Mouse (Mus musculus) kidney, embryonic 14.5 days (tissue): ENCODE measurements at regions not wholly inside any gene's neighbourhood (a gene's known extent, or its start where the extent isn't known, plus 50 kb on each side); places are given as distances from the start of the nearest gene placed in this dataset.
A peak's percentile ranks its signal among the peaks of the same experiment; 100 is the strongest.

Experiments used
- ATAC-seq: fragments of 200-750 bp; cut with Nextera tagmentation; 2 replicates; pipeline ENCODE4 v1.8.0; 2017; ENCODE audit warnings: moderate number of reproducible peaks, mild to moderate bottlenecking, moderate TSS enrichment, moderate library complexity; ENCODE audit not compliant: low FRiP score, low TSS enrichment
- H3K27ac ChIP-seq: fragments of 300-500 bp; sonication (generic); 2 replicates; pipeline ENCODE4 v1.5.1; 2014; ENCODE audit warnings: low read depth, mild to moderate bottlenecking, low read length, moderate library complexity, mixed read lengths
- H3K27me3 ChIP-seq: fragments of 300-500 bp; sonication (generic); 2 replicates; pipeline ENCODE4 v1.6.1; 2014; ENCODE audit warnings: mild to moderate bottlenecking, low read length; ENCODE audit not compliant: control insufficient read depth, insufficient read depth
- H3K36me3 ChIP-seq: fragments of 300-500 bp; sonication (generic); 2 replicates; pipeline ENCODE4 v1.6.1; 2014; ENCODE audit warnings: low read length, mixed read lengths; ENCODE audit not compliant: control insufficient read depth, insufficient read depth
- H3K4me1 ChIP-seq: fragments of 300-500 bp; sonication (generic); 2 replicates; pipeline ENCODE4 v1.6.1; 2014; ENCODE audit warnings: low read length, mixed read lengths; ENCODE audit not compliant: control insufficient read depth, insufficient read depth
- H3K4me2 ChIP-seq: fragments of 300-500 bp; sonication (generic); replicated peaks from 2 replicates; pipeline ENCODE4 v1.6.1; 2014; ENCODE audit warnings: low read depth, mild to moderate bottlenecking, low read length
- H3K4me3 ChIP-seq: fragments of 300-500 bp; sonication (generic); 2 replicates; pipeline ENCODE4 v1.5.1; 2014; ENCODE audit warnings: mild to moderate bottlenecking, low read length
- H3K9ac ChIP-seq: fragments of 300-500 bp; sonication (generic); 2 replicates; pipeline ENCODE4 v1.6.1; 2014; ENCODE audit warnings: low read depth, mild to moderate bottlenecking, low read length, moderate library complexity
- H3K9me3 ChIP-seq: fragments of 300-500 bp; sonication (generic); 2 replicates; pipeline ENCODE4 v1.6.1; 2016; ENCODE audit warnings: low read length; ENCODE audit not compliant: control insufficient read depth
- WGBS: fragments of 180-500 bp; shearing (Covaris S2); extraction: QIAGEN DNeasy Blood & Tissue Kit; methylation state at CpG from one replicate; pipeline ENCODE4 v1.1.7; 2014; 5-methylcytosine and 5-hydroxymethylcytosine counted together

GRCm38 (mm10) chr12:102057979-102058378 is 70.6 kb upstream of the Slc24a4 start:
- Histone ChIP-seq H3K4me3 (no peak overlapping the region), H3K9ac (no peak overlapping the region), H3K9me3 (no peaks in the 10 kb centered on the region), H3K36me3 (no peaks in the 10 kb centered on the region), H3K27me3 (no peaks in the 10 kb centered on the region), H3K4me1 (peaks cover 13% of the 10 kb centered on the region), H3K27ac (no peak overlapping the region), H3K4me2 (no peak overlapping the region)
- WGBS: 76% methylated on average over 3 of the region's 3 CpGs
- ATAC-seq: no peak

GRCm38 (mm10) chr12:102058428-102058827 is 70.1 kb upstream of the Slc24a4 start:
- H3K27me3 ChIP-seq: no peaks in the 10 kb centered on the region
- ATAC-seq: no peak
- WGBS: 91% methylated on average over 3 of the region's 3 CpGs
- no peak overlapping the region for H3K27ac ChIP-seq
- no peak overlapping the region for H3K4me2 ChIP-seq
- H3K9me3 ChIP-seq: no peaks in the 10 kb centered on the region
- no peaks in the 10 kb centered on the region for H3K36me3 ChIP-seq
- no peak overlapping the region for H3K4me3 ChIP-seq
- H3K9ac ChIP-seq: no peak overlapping the region
- H3K4me1 ChIP-seq: peaks cover 13% of the 10 kb centered on the region

GRCm38 (mm10) chr12:102061096-102061495 is 67.4 kb upstream of the Slc24a4 start:
- 73% methylated on average over 5 of the region's 5 CpGs for WGBS
- Histone ChIP-seq H3K9ac (no peak overlapping the region), H3K4me2 (no peak overlapping the region), H3K27ac (no peak overlapping the region), H3K36me3 (no peaks in the 10 kb centered on the region), H3K4me3 (no peak overlapping the region), H3K4me1 (peaks cover 13% of the 10 kb centered on the region), H3K9me3 (no peaks in the 10 kb centered on the region), H3K27me3 (no peaks in the 10 kb centered on the region)
- no peak for ATAC-seq

GRCm38 (mm10) chr12:102061657-102062614 is 66.6 kb upstream of the Slc24a4 start:
- Histone ChIP-seq H3K27me3 (no peaks in the 10 kb centered on the region), H3K27ac (no peak overlapping the region), H3K4me3 (no peak overlapping the region), H3K4me1 (peaks cover 13% of the 10 kb centered on the region), H3K9me3 (no peaks in the 10 kb centered on the region), H3K4me2 (no peak overlapping the region), H3K36me3 (no peaks in the 10 kb centered on the region), H3K9ac (no peak overlapping the region)
- ATAC-seq: peak; percentile 81
- WGBS: 35% methylated on average over 7 of the region's 7 CpGs

- Histone ChIP-seq H3K36me3 (no peaks in the 10 kb centered on the region), H3K9me3 (no peaks in the 10 kb centered on the region), H3K4me1 (peaks cover 13% of the 10 kb centered on the region), H3K4me3 (no peak overlapping the region), H3K27ac (0 out of 2 replicates have a peak overlapping the region, but pooled peaks have one; percentile 37), H3K9ac (no peak overlapping the region), H3K27me3 (no peaks in the 10 kb centered on the region), H3K4me2 (no peak overlapping the region)
- 28% methylated on average over 7 of the region's 7 CpGs for WGBS
- peak; percentile 59 for ATAC-seq
Observed at GRCm38 (mm10) chr12:102062648-102063047, 65.9 kb upstream of the Slc24a4 start.

- no peak overlapping the region for H3K4me2 ChIP-seq
- 0 out of 2 replicates have a peak overlapping the region, but pooled peaks have one; percentile 37 for H3K27ac ChIP-seq
- no peaks in the 10 kb centered on the region for H3K36me3 ChIP-seq
- WGBS: 85% methylated on average over 6 of the region's 6 CpGs
- no peaks in the 10 kb centered on the region for H3K9me3 ChIP-seq
- no peaks in the 10 kb centered on the region for H3K27me3 ChIP-seq
- peaks cover 13% of the 10 kb centered on the region for H3K4me1 ChIP-seq
- no peak overlapping the region for H3K4me3 ChIP-seq
- H3K9ac ChIP-seq: no peak overlapping the region
- no peak for ATAC-seq
Observed at GRCm38 (mm10) chr12:102063211-102063610, 65.3 kb upstream of the Slc24a4 start.

GRCm38 (mm10) chr12:102064710-102065325 is 63.7 kb upstream of the Slc24a4 start:
- H3K9ac ChIP-seq: no peak overlapping the region
- peaks cover 13% of the 10 kb centered on the region for H3K4me1 ChIP-seq
- WGBS: 52% methylated on average over 5 of the region's 5 CpGs
- no peak for ATAC-seq
- no peak overlapping the region for H3K4me2 ChIP-seq
- H3K27me3 ChIP-seq: no peaks in the 10 kb centered on the region
- no peak overlapping the region for H3K27ac ChIP-seq
- no peaks in the 10 kb centered on the region for H3K36me3 ChIP-seq
- H3K9me3 ChIP-seq: no peaks in the 10 kb centered on the region
- H3K4me3 ChIP-seq: no peak overlapping the region

- H3K4me3 ChIP-seq: no peak overlapping the region
- H3K36me3 ChIP-seq: no peaks in the 10 kb centered on the region
- no peaks in the 10 kb centered on the region for H3K9me3 ChIP-seq
- no peak overlapping the region for H3K9ac ChIP-seq
- no peaks in the 10 kb centered on the region for H3K27me3 ChIP-seq
- H3K27ac ChIP-seq: no peak overlapping the region
- no peak overlapping the region for H3K4me2 ChIP-seq
- no peaks in the 10 kb centered on the region for H3K4me1 ChIP-seq
- ATAC-seq: no peak
- 93% methylated on average over 7 of the region's 7 CpGs for WGBS
Observed at GRCm38 (mm10) chr12:102067685-102068084, 60.8 kb upstream of the Slc24a4 start.
